In genomic region chr5:143548922-143549321, GRCm38 (mm10) we compare ENCODE assay signal across 7 mouse cellular contexts. TPM values are rescaled to one million over a fixed set of nuclear protein-coding genes. Genes with fewer than 3 reads are reported as not detected.
DNase-seq lines count a peak whose midpoint lies in the region; ATAC-seq and TF ChIP-seq lines count a peak whose summit lies in the region.
"Not testable (repeated sequence)": the region's sequence is repeated elsewhere in the genome, so short reads cannot be mapped to it uniquely, and the experiment has no call there.

No protein-coding gene starts in this region.

- H3K4me1 ChIP-seq in bone marrow macrophage, adult 2 months (ENCODE audit: control insufficient read depth, insufficient read depth, low read length): peaks cover 13% of the 10 kb centered on the region
- H3K4me1 ChIP-seq in heart, embryonic 16.5 days (ENCODE audit: control insufficient read depth, insufficient read depth, low read length): peaks cover 17% of the 10 kb centered on the region
- peaks cover 22% of the 10 kb centered on the region for H3K4me1 ChIP-seq in kidney, embryonic 15.5 days
- peaks cover 18 to 25% of the 10 kb centered on the region in 2 experiments for H3K4me1 ChIP-seq in liver, embryonic 14.5 days (replicated peaks; ENCODE audit: control insufficient read depth in 2 of 2, insufficient read depth in 2 of 2, low read length in 1 of 2)
- peaks cover 42% of the 10 kb centered on the region for H3K4me1 ChIP-seq in midbrain, embryonic 15.5 days

- peak overlapping the region; percentile 73 for H3K4me3 ChIP-seq in bone marrow macrophage, adult 2 months (ENCODE audit: insufficient read depth, low read length)
- H3K4me3 ChIP-seq in heart, embryonic 16.5 days (ENCODE audit: low read length): peak overlapping the region; percentile 60
- peak overlapping the region; percentile 70 for H3K4me3 ChIP-seq in kidney, embryonic 15.5 days (replicated peaks)
- peak overlapping the region; percentile 85 to 88 for H3K4me3 ChIP-seq in liver, embryonic 14.5 days (ENCODE audit: insufficient read depth in 1 of 2, low read depth in 2 of 2, low read length in 2 of 2)
- H3K4me3 ChIP-seq in midbrain, embryonic 15.5 days: peak overlapping the region; percentile 57

- not testable (repeated sequence) for H3K27ac ChIP-seq in bone marrow macrophage, adult 2 months (ENCODE audit: insufficient read depth, low read depth, low read length)
- H3K27ac ChIP-seq in heart, embryonic 16.5 days (ENCODE audit: low read length): peak overlapping the region; percentile 72
- H3K27ac ChIP-seq in kidney, embryonic 15.5 days: peak overlapping the region; percentile 71
- H3K27ac ChIP-seq in liver, embryonic 14.5 days: peak overlapping the region; percentile 80
- peak overlapping the region; percentile 88 for H3K27ac ChIP-seq in midbrain, embryonic 15.5 days

- not testable (repeated sequence) for H3K36me3 ChIP-seq in heart, embryonic 16.5 days (ENCODE audit: control insufficient read depth, insufficient read depth); liver, embryonic 14.5 days (replicated peaks; ENCODE audit: control insufficient read depth, insufficient read depth, low read depth); midbrain, embryonic 15.5 days (replicated peaks)
- H3K36me3 ChIP-seq in kidney, embryonic 15.5 days: peaks cover 13% of the 10 kb centered on the region; the same call in 1 of the 2 replicates

- not testable (repeated sequence) for TF ChIP-seq EP300 in liver, embryonic 14.5 days (IDR thresholded peaks at IDR 0.05; ENCODE audit: low read depth)

- not testable (repeated sequence) for H3K9me3 ChIP-seq in heart, embryonic 16.5 days (replicated peaks; ENCODE audit: control insufficient read depth, low read length); kidney, embryonic 15.5 days (replicated peaks); liver, embryonic 14.5 days (ENCODE audit: control insufficient read depth, low read length); midbrain, embryonic 15.5 days

- WGBS in heart, embryonic 16.5 days: under 1% methylated on average over 28 of the region's 28 CpGs
- 0% methylated on average over 24 of the region's 28 CpGs for WGBS in kidney, embryonic 15.5 days
- WGBS in liver, embryonic 14.5 days (ENCODE audit: insufficient replicate concordance): 1% methylated on average over 21 of the region's 28 CpGs
- WGBS in midbrain, embryonic 15.5 days: under 1% methylated on average over 24 of the region's 28 CpGs

- not testable (repeated sequence) for DNase-seq in liver, embryonic 14.5 days (ENCODE audit: low read depth in 3 of 3, low spot score in 3 of 3)
- peak; percentile 29 to 73 for DNase-seq in spleen, postnatal 4 days (ENCODE audit: low spot score in 2 of 2)

- peak overlapping the region; percentile 83 for H3K9ac ChIP-seq in heart, embryonic 16.5 days (ENCODE audit: low read length)
- peak overlapping the region; percentile 77 for H3K9ac ChIP-seq in kidney, embryonic 15.5 days
- peak overlapping the region; percentile 94 for H3K9ac ChIP-seq in liver, embryonic 14.5 days (replicated peaks)
- peak overlapping the region; percentile 61 for H3K9ac ChIP-seq in midbrain, embryonic 15.5 days

- peak overlapping the region; percentile 97 for H3K4me2 ChIP-seq in heart, embryonic 16.5 days (ENCODE audit: low read depth, low read length)
- peak overlapping the region; percentile 94 for H3K4me2 ChIP-seq in kidney, embryonic 15.5 days
- peak overlapping the region; percentile 95 for H3K4me2 ChIP-seq in liver, embryonic 14.5 days (ENCODE audit: low read depth)
- H3K4me2 ChIP-seq in midbrain, embryonic 15.5 days: peak overlapping the region; percentile 61

- TF ChIP-seq POLR2A in bone marrow macrophage, adult 2 months (IDR thresholded peaks at IDR 0.05; ENCODE audit: borderline replicate concordance, low read depth, low read length): not testable (repeated sequence)

- peak; percentile 8; the same call in 1 of the 2 replicates for ATAC-seq in erythroblast, adult 5-6 weeks (replicated peaks; ENCODE audit: low FRiP score, poor library complexity, severe bottlenecking)
- ATAC-seq in heart, embryonic 16.5 days (replicated peaks; ENCODE audit: extremely low read depth, insufficient read depth, low FRiP score): not testable (repeated sequence)
- ATAC-seq in kidney, embryonic 15.5 days (replicated peaks; ENCODE audit: low FRiP score): peak; percentile 44
- ATAC-seq in liver, embryonic 14.5 days (ENCODE audit: insufficient read depth): peak; percentile 31
- peak; percentile 70 for ATAC-seq in midbrain, embryonic 15.5 days (replicated peaks)

- H3K27me3 ChIP-seq in heart, embryonic 16.5 days (ENCODE audit: control insufficient read depth, insufficient read depth, low read length); kidney, embryonic 15.5 days; liver, embryonic 14.5 days (ENCODE audit: control insufficient read depth, insufficient read depth, low read length); midbrain, embryonic 15.5 days (replicated peaks): not testable (repeated sequence)

- TF ChIP-seq CTCF in bone marrow macrophage, adult 2 months (IDR thresholded peaks at IDR 0.05; ENCODE audit: low read depth, low read length); liver, embryonic 14.5 days (IDR thresholded peaks at IDR 0.05; ENCODE audit: low read depth): not testable (repeated sequence)

RNA-seq across cellular contexts. Expression of gene Rac1, which starts 21.1 kb away (rescaled TPM):
- 551 and 587 TPM in 2 replicates for polyA plus RNA-seq in bone marrow macrophage, adult 2 months (2012; ENCODE audit: insufficient read depth, insufficient read length, missing spikeins)
- total RNA-seq in erythroblast, adult 5-6 weeks (2015; ENCODE audit: low replicate concordance): 122 and 144 TPM in 2 replicates
- total RNA-seq in erythroblast, adult 5-6 weeks (2017; ENCODE audit: low replicate concordance): 42.5 and 72.4 TPM in 2 replicates
- polyA plus RNA-seq in heart, embryonic 16.5 days (2015; fragmentation: Nextera tagmentation; extraction: Ambion mirVana): 340 and 342 TPM in 2 replicates
- 459 and 494 TPM in 2 replicates for polyA plus RNA-seq in kidney, embryonic 15.5 days (2015; fragmentation: Nextera tagmentation; extraction: Ambion mirVana)
- polyA plus RNA-seq in liver, embryonic 14.5 days (2012; rRNA removed): 53.9 and 115 TPM in 2 replicates
- 146 and 161 TPM in 2 replicates for polyA plus RNA-seq in liver, embryonic 14.5 days (2014; fragmentation: Nextera tagmentation; extraction: Ambion mirVana)
- polyA plus RNA-seq in midbrain, embryonic 15.5 days (2015; fragmentation: Nextera tagmentation; extraction: Ambion mirVana): 389 and 397 TPM in 2 replicates
